Mouse (Mus musculus): ENCODE results near the gene Gabrg3. TPM values are rescaled to one million over a fixed set of nuclear protein-coding genes. Genes with fewer than 3 reads are reported as not detected.
"Not testable (repeated sequence)": the region's sequence is repeated elsewhere in the genome, so short reads cannot be mapped to it uniquely, and the experiment has no call there.

The Gabrg3 gene
- polyA plus RNA-seq, 1 experiment from 2014 or later, result 0.83 TPM

GRCm38 (mm10) chr7:57175891-57176545 is 211.0 kb downstream of the Gabrg3 start:
- H3K4me2 ChIP-seq (replicated peaks); H3K36me3 ChIP-seq; H3K4me1 ChIP-seq; H3K9me3 ChIP-seq (replicated peaks); H3K27me3 ChIP-seq; H3K27ac ChIP-seq (replicated peaks); H3K4me3 ChIP-seq (replicated peaks); ATAC-seq (ENCODE audit: insufficient number of reproducible peaks, low FRiP score, low TSS enrichment, low read depth); H3K9ac ChIP-seq: not testable (repeated sequence)
- WGBS, result 56% methylated on average over 2 of the region's 2 CpGs

GRCm38 (mm10) chr7:57166931-57167330 is 220.1 kb downstream of the Gabrg3 start:
- Histone ChIP-seq H3K9ac (no peak overlapping the region), H3K27me3 (no peaks in the 10 kb centered on the region), H3K36me3 (no peaks in the 10 kb centered on the region), H3K27ac (replicated peaks) (no peak overlapping the region), H3K9me3 (replicated peaks) (no peaks in the 10 kb centered on the region), H3K4me2 (replicated peaks) (no peak overlapping the region), H3K4me1 (no peaks in the 10 kb centered on the region), H3K4me3 (replicated peaks) (no peak overlapping the region)
- no peak for ATAC-seq (ENCODE audit: insufficient number of reproducible peaks, low FRiP score, low TSS enrichment, low read depth)
- 48% methylated on average over 3 of the region's 3 CpGs for WGBS

GRCm38 (mm10) chr7:57158211-57158610 is 228.8 kb downstream of the Gabrg3 start:
- ATAC-seq (ENCODE audit: insufficient number of reproducible peaks, low FRiP score, low TSS enrichment, low read depth), result no peak
- no peak overlapping the region for H3K27ac ChIP-seq (replicated peaks)
- H3K4me3 ChIP-seq (replicated peaks), result no peak overlapping the region
- no peaks in the 10 kb centered on the region for H3K36me3 ChIP-seq
- H3K27me3 ChIP-seq, result no peaks in the 10 kb centered on the region
- H3K4me1 ChIP-seq, result no peaks in the 10 kb centered on the region
- no peaks in the 10 kb centered on the region for H3K9me3 ChIP-seq (replicated peaks)
- no peak overlapping the region for H3K9ac ChIP-seq
- 77% methylated on average over 3 of the region's 3 CpGs for WGBS
- no peak overlapping the region for H3K4me2 ChIP-seq (replicated peaks)

- 22% methylated on average over 5 of the region's 5 CpGs for WGBS
- H3K4me3 ChIP-seq (replicated peaks), result no peak overlapping the region
- H3K36me3 ChIP-seq, result no peaks in the 10 kb centered on the region
- H3K27me3 ChIP-seq, result no peaks in the 10 kb centered on the region
- no peak overlapping the region for H3K27ac ChIP-seq (replicated peaks)
- no peak for ATAC-seq (ENCODE audit: insufficient number of reproducible peaks, low FRiP score, low TSS enrichment, low read depth)
- no peak overlapping the region for H3K4me2 ChIP-seq (replicated peaks)
- no peaks in the 10 kb centered on the region for H3K9me3 ChIP-seq (replicated peaks)
- no peak overlapping the region for H3K9ac ChIP-seq
- no peaks in the 10 kb centered on the region for H3K4me1 ChIP-seq
Measured at GRCm38 (mm10) chr7:57153743-57154142, 233.2 kb downstream of the Gabrg3 start.

- no peak for ATAC-seq (ENCODE audit: insufficient number of reproducible peaks, low FRiP score, low TSS enrichment, low read depth)
- Histone ChIP-seq H3K27ac (replicated peaks) (no peak overlapping the region), H3K4me3 (replicated peaks) (no peak overlapping the region), H3K27me3 (no peaks in the 10 kb centered on the region), H3K4me2 (replicated peaks) (no peak overlapping the region), H3K4me1 (no peaks in the 10 kb centered on the region), H3K9me3 (replicated peaks) (no peaks in the 10 kb centered on the region), H3K9ac (no peak overlapping the region), H3K36me3 (no peaks in the 10 kb centered on the region)
- 55% methylated on average over 5 of the region's 5 CpGs for WGBS
Measured at GRCm38 (mm10) chr7:57150768-57151167, 236.2 kb downstream of the Gabrg3 start.

GRCm38 (mm10) chr7:57138072-57138704 is 248.8 kb downstream of the Gabrg3 start:
- H3K9me3 ChIP-seq (replicated peaks), result no peaks in the 10 kb centered on the region
- H3K4me1 ChIP-seq, result no peaks in the 10 kb centered on the region
- no peaks in the 10 kb centered on the region for H3K27me3 ChIP-seq
- no peak overlapping the region for H3K4me2 ChIP-seq (replicated peaks)
- H3K9ac ChIP-seq, result no peak overlapping the region
- ATAC-seq (ENCODE audit: insufficient number of reproducible peaks, low FRiP score, low TSS enrichment, low read depth), result no peak
- no peak overlapping the region for H3K27ac ChIP-seq (replicated peaks)
- no peak overlapping the region for H3K4me3 ChIP-seq (replicated peaks)
- no peaks in the 10 kb centered on the region for H3K36me3 ChIP-seq
- WGBS, result 55% methylated on average over 4 of the region's 4 CpGs

GRCm38 (mm10) chr7:57133009-57133408 is 254.0 kb downstream of the Gabrg3 start:
- Histone ChIP-seq H3K27me3 (no peaks in the 10 kb centered on the region), H3K36me3 (no peaks in the 10 kb centered on the region), H3K9me3 (replicated peaks) (no peaks in the 10 kb centered on the region), H3K9ac (no peak overlapping the region), H3K27ac (replicated peaks) (no peak overlapping the region), H3K4me2 (replicated peaks) (no peak overlapping the region), H3K4me1 (no peaks in the 10 kb centered on the region), H3K4me3 (replicated peaks) (no peak overlapping the region)
- 68% methylated on average over 4 of the region's 4 CpGs for WGBS
- no peak for ATAC-seq (ENCODE audit: insufficient number of reproducible peaks, low FRiP score, low TSS enrichment, low read depth)

GRCm38 (mm10) chr7:57132471-57132870 is 254.5 kb downstream of the Gabrg3 start:
- 82% methylated on average over 2 of the region's 2 CpGs for WGBS
- ATAC-seq (ENCODE audit: insufficient number of reproducible peaks, low FRiP score, low TSS enrichment, low read depth), result no peak

GRCm38 (mm10) chr7:57100065-57100464 is 286.9 kb downstream of the Gabrg3 start:
- Histone ChIP-seq H3K27me3 (no peaks in the 10 kb centered on the region), H3K27ac (replicated peaks) (no peak overlapping the region), H3K36me3 (no peaks in the 10 kb centered on the region), H3K4me3 (replicated peaks) (no peak overlapping the region), H3K9me3 (replicated peaks) (no peaks in the 10 kb centered on the region), H3K9ac (no peak overlapping the region), H3K4me1 (no peaks in the 10 kb centered on the region), H3K4me2 (replicated peaks) (no peak overlapping the region)
- no peak for ATAC-seq (ENCODE audit: insufficient number of reproducible peaks, low FRiP score, low TSS enrichment, low read depth)
- WGBS, result 70% methylated on average over 3 of the region's 3 CpGs

More at GRCm38 (mm10) chr7:57132471-57132870, 254.5 kb downstream of the Gabrg3 start:
- H3K27ac ChIP-seq (replicated peaks), result no peak overlapping the region
- H3K4me2 ChIP-seq (replicated peaks), result no peak overlapping the region
- H3K36me3 ChIP-seq, result no peaks in the 10 kb centered on the region
- no peaks in the 10 kb centered on the region for H3K9me3 ChIP-seq (replicated peaks)
- no peaks in the 10 kb centered on the region for H3K27me3 ChIP-seq
- H3K4me3 ChIP-seq (replicated peaks), result no peak overlapping the region
- no peaks in the 10 kb centered on the region for H3K4me1 ChIP-seq
- no peak overlapping the region for H3K9ac ChIP-seq

- Histone ChIP-seq H3K36me3 (no peaks in the 10 kb centered on the region), H3K4me2 (replicated peaks) (no peak overlapping the region), H3K4me1 (no peaks in the 10 kb centered on the region), H3K4me3 (replicated peaks) (no peak overlapping the region), H3K27ac (replicated peaks) (no peak overlapping the region), H3K27me3 (no peaks in the 10 kb centered on the region), H3K9me3 (replicated peaks) (no peaks in the 10 kb centered on the region), H3K9ac (no peak overlapping the region)
- no peak for ATAC-seq (ENCODE audit: insufficient number of reproducible peaks, low FRiP score, low TSS enrichment, low read depth)
- 66% methylated on average over 3 of the region's 3 CpGs for WGBS
Measured at GRCm38 (mm10) chr7:57082071-57082470, 304.9 kb downstream of the Gabrg3 start.

- Histone ChIP-seq H3K9ac (no peak overlapping the region), H3K9me3 (replicated peaks) (no peaks in the 10 kb centered on the region), H3K4me1 (no peaks in the 10 kb centered on the region), H3K4me3 (replicated peaks) (no peak overlapping the region), H3K27ac (replicated peaks) (no peak overlapping the region), H3K4me2 (replicated peaks) (no peak overlapping the region), H3K36me3 (no peaks in the 10 kb centered on the region), H3K27me3 (no peaks in the 10 kb centered on the region)
- WGBS, result 95% methylated on average over 2 of the region's 2 CpGs
- ATAC-seq (ENCODE audit: insufficient number of reproducible peaks, low FRiP score, low TSS enrichment, low read depth), result no peak
Measured at GRCm38 (mm10) chr7:57071435-57072160, 315.4 kb downstream of the Gabrg3 start.
